In genomic region chr12:74651256-74651655, GRCm38 (mm10) we compare ENCODE assay signal across 20 mouse cellular contexts.
A peak's percentile ranks its signal among the peaks of the same experiment; 100 is the strongest.
DNase-seq lines count a peak whose midpoint lies in the region; ATAC-seq and TF ChIP-seq lines count a peak whose summit lies in the region.
"Had no signal": no experiment of that assay in that cellular context is flagged by ENCODE, and none has a peak within 500 bp of the region (broad histone marks: within the 10 kb centered on the region; RNA-seq: fewer than 3 reads in every experiment).

No protein-coding gene starts in this region.

- TF ChIP-seq CTCF in brain, embryonic 14.5 days (IDR thresholded peaks at IDR 0.05; ENCODE audit: borderline replicate concordance, extremely low read depth, insufficient read depth, insufficient read length) = no peak

- DNase-seq in cerebellum, postnatal 10 days = peak; percentile 81 to 82
- no peak for DNase-seq in cerebellum, adult 18-20 months
- DNase-seq in left cerebral cortex, postnatal 4 days = peak; percentile 9
- no peak for DNase-seq in left cerebral cortex, adult 8-10 months (ENCODE audit: low spot score in 2 of 2)
- peak; percentile 87 for DNase-seq in Muller cell, postnatal 12 days (ENCODE audit: inconsistent ontology term)
- peak; percentile 12 for DNase-seq in brain, embryonic 14.5 days (ENCODE audit: low read depth)
- DNase-seq: adrenal gland, adult 2 months; adrenal gland, postnatal 10 days; adrenal gland, postnatal 25 days; B cell, adult 2 months; cerebellum, adult 11-12 months; cerebellum, adult 8-10 months; cerebellum, adult 9-11 months; cerebellum, postnatal 36 days; embryo, embryonic 11 days; forebrain, postnatal 0 days had no signal

- intact Hi-C loops in left cerebral cortex, postnatal 4 days (cut with DNase I) = no loop called here

- TF ChIP-seq POLR2A in brain, embryonic 14.5 days (IDR thresholded peaks at IDR 0.05; ENCODE audit: borderline replicate concordance, extremely low read depth, insufficient read depth, insufficient read length, poor library complexity, severe bottlenecking) = no peak

- ATAC-seq in megakaryocyte progenitor cell, adult 5-6 weeks (replicated peaks; ENCODE audit: poor library complexity) = no peak
- ATAC-seq: CD4-positive, CD25-positive, alpha-beta regulatory T cell, adult 4 months; forebrain, embryonic 13.5 days; forebrain, embryonic 15.5 days; forebrain, postnatal 0 days had no signal

Comparison
In these comparisons a context has a peak if more than half of its experiments do, and no peak if none do; other contexts are left out.
1. DNase-seq: peak in cerebellum, postnatal 10 days (2 of 2), left cerebral cortex, postnatal 4 days (single experiment), Muller cell, postnatal 12 days (single experiment) and brain, embryonic 14.5 days (single experiment); none in cerebellum, adult 18-20 months (0 of 2) and left cerebral cortex, adult 8-10 months (0 of 2).